In genomic region chr17:72977616-72978015, GRCm38 (mm10) we compare ENCODE assay signal across 20 mouse cellular contexts. TPM values are rescaled to one million over a fixed set of nuclear protein-coding genes. Genes with fewer than 3 reads are reported as not detected.
DNase-seq lines count a peak whose midpoint lies in the region; ATAC-seq and TF ChIP-seq lines count a peak whose summit lies in the region.
"Had no signal": no experiment of that assay in that cellular context is flagged by ENCODE, and none has a peak within 500 bp of the region (broad histone marks: within the 10 kb centered on the region; RNA-seq: fewer than 3 reads in every experiment).

No protein-coding gene starts in this region.

- no peaks in the 10 kb centered on the region for H3K79me2 ChIP-seq in heart, adult 2 months (replicated peaks; ENCODE audit: control insufficient read depth, insufficient read depth, low read length)

- H3K9ac ChIP-seq in heart, adult 2 months (ENCODE audit: low read depth, low read length), result no peak overlapping the region
- no peak overlapping the region for H3K9ac ChIP-seq in heart, embryonic 13.5 days
- no peak overlapping the region for H3K9ac ChIP-seq in heart, postnatal 0 days (replicated peaks; ENCODE audit: low read depth, low read length)
- H3K9ac ChIP-seq: embryonic facial prominence, embryonic 13.5 days; forebrain, embryonic 12.5 days; hindbrain, embryonic 14.5 days had no signal

- H3K36me3 ChIP-seq in heart, adult 2 months (ENCODE audit: control insufficient read depth, insufficient read depth, low read length), result no peaks in the 10 kb centered on the region
- no peaks in the 10 kb centered on the region for H3K36me3 ChIP-seq in heart, embryonic 13.5 days
- no peaks in the 10 kb centered on the region for H3K36me3 ChIP-seq in heart, postnatal 0 days (replicated peaks; ENCODE audit: control insufficient read depth, insufficient read depth, low read length)
- H3K36me3 ChIP-seq: embryonic facial prominence, embryonic 13.5 days; forebrain, embryonic 12.5 days; hindbrain, embryonic 10.5 days had no signal

- TF ChIP-seq CTCF in heart, adult 2 months (IDR thresholded peaks at IDR 0.05), result no peak
- TF ChIP-seq CTCF in heart, postnatal 0 days (IDR thresholded peaks at IDR 0.05; ENCODE audit: low read depth), result no peak

- peaks cover 9% of the 10 kb centered on the region for H3K4me1 ChIP-seq in heart, adult 2 months (ENCODE audit: control insufficient read depth, insufficient read depth, low read length)
- H3K4me1 ChIP-seq in heart, embryonic 13.5 days, result peaks cover 72% of the 10 kb centered on the region
- H3K4me1 ChIP-seq in heart, postnatal 0 days (ENCODE audit: control insufficient read depth, insufficient read depth), result peaks cover 32% of the 10 kb centered on the region
- H3K4me1 ChIP-seq: embryonic facial prominence, embryonic 13.5 days; forebrain, embryonic 12.5 days; hindbrain, embryonic 10.5 days had no signal

- no peak for TF ChIP-seq EP300 in heart, adult 2 months (IDR thresholded peaks at IDR 0.05; ENCODE audit: insufficient read depth, low read depth, low read length)
- no peak for TF ChIP-seq EP300 in heart, postnatal 0 days (IDR thresholded peaks at IDR 0.05; ENCODE audit: low read depth)

- no peaks in the 10 kb centered on the region for H3K27me3 ChIP-seq in heart, adult 2 months (ENCODE audit: control insufficient read depth, insufficient read depth, low read length)
- no peaks in the 10 kb centered on the region for H3K27me3 ChIP-seq in heart, embryonic 13.5 days (replicated peaks)
- H3K27me3 ChIP-seq in heart, postnatal 0 days (ENCODE audit: control insufficient read depth, insufficient read depth, low read length), result no peaks in the 10 kb centered on the region
- H3K27me3 ChIP-seq: embryonic facial prominence, embryonic 13.5 days; forebrain, embryonic 12.5 days; Patski had no signal

- ATAC-seq in heart, embryonic 13.5 days (ENCODE audit: extremely low read depth, insufficient number of reproducible peaks, low FRiP score, low TSS enrichment), result no peak
- no peak for ATAC-seq in heart, postnatal 0 days (ENCODE audit: insufficient read depth, low read depth)
- no peak for ATAC-seq in CD4-positive, CD25-positive, alpha-beta regulatory T cell, adult 4 months
- ATAC-seq: activated CD4-positive, CD25-positive, alpha-beta regulatory T cell, adult 4 months; forebrain, embryonic 16.5 days; Patski had no signal

- DNase-seq in heart, adult 2 months, result no peak
- no peak for DNase-seq in heart, postnatal 36 days
- no peak for DNase-seq in heart, postnatal 25 days (ENCODE audit: low spot score)
- DNase-seq in heart, postnatal 0 days (ENCODE audit: low spot score), result no peak
- no peak for DNase-seq in heart, postnatal 14 days
- peak; percentile 33 for DNase-seq in retina, embryonic 14.5 days (ENCODE audit: low spot score)
- DNase-seq: B cell, adult 2 months; cerebellum, adult 11-12 months; cerebellum, adult 9-10 months; cerebellum, postnatal 25 days had no signal

- peak overlapping the region; percentile 78 for H3K27ac ChIP-seq in heart, adult 2 months
- peak overlapping the region; percentile 92 for H3K27ac ChIP-seq in heart, embryonic 13.5 days (replicated peaks)
- H3K27ac ChIP-seq in heart, postnatal 0 days (ENCODE audit: low read depth), result peak overlapping the region; percentile 84
- H3K27ac ChIP-seq: embryonic facial prominence, embryonic 13.5 days; forebrain, embryonic 12.5 days; hindbrain, embryonic 10.5 days; hindbrain, embryonic 14.5 days had no signal

- TF ChIP-seq POLR2A in heart, adult 2 months (IDR thresholded peaks at IDR 0.05; ENCODE audit: insufficient read depth, low read depth, low read length), result no peak

- H3K4me2 ChIP-seq in heart, embryonic 13.5 days, result no peak overlapping the region
- no peak overlapping the region for H3K4me2 ChIP-seq in heart, postnatal 0 days (ENCODE audit: low read depth, low read length)
- H3K4me2 ChIP-seq: embryonic facial prominence, embryonic 13.5 days; forebrain, embryonic 12.5 days; hindbrain, embryonic 14.5 days had no signal

- H3K9me3 ChIP-seq in heart, embryonic 13.5 days, result no peaks in the 10 kb centered on the region
- no peaks in the 10 kb centered on the region for H3K9me3 ChIP-seq in heart, postnatal 0 days (replicated peaks; ENCODE audit: control insufficient read depth, low read length)
- H3K9me3 ChIP-seq: embryonic facial prominence, embryonic 13.5 days; forebrain, embryonic 12.5 days; hindbrain, embryonic 10.5 days had no signal

- intact Hi-C loops in heart, adult 2 months (cut with DNase I), result loop anchor here (2.0 to 5.0 kb wide), 3 partner anchors 50 to 250 kb away; no protein-coding TSS in a partner anchor
- intact Hi-C loops in heart, postnatal 36 days (cut with DNase I), result loop anchor here (2.0 kb wide), 1 partner anchor 95 kb away; no protein-coding TSS in a partner anchor
- intact Hi-C loops in heart, postnatal 25 days (cut with DNase I), result loop anchor here (2.0 to 10.0 kb wide), 2 partner anchors 97 to 317 kb away; no protein-coding TSS in a partner anchor
- intact Hi-C loops in heart, postnatal 14 days (cut with DNase I), result no loop called here

- WGBS in heart, adult 2 months, result 79% methylated on average over 1 of the region's 1 CpGs
- WGBS in heart, embryonic 13.5 days, result 63% methylated on average over 1 of the region's 1 CpGs
- WGBS in heart, postnatal 0 days, result 69% methylated on average over 1 of the region's 1 CpGs

- no peak overlapping the region for H3K4me3 ChIP-seq in heart, adult 2 months
- no peak overlapping the region for H3K4me3 ChIP-seq in heart, embryonic 13.5 days
- no peak overlapping the region for H3K4me3 ChIP-seq in heart, postnatal 0 days (ENCODE audit: low read depth, low read length)
- H3K4me3 ChIP-seq: embryonic facial prominence, embryonic 13.5 days; forebrain, embryonic 12.5 days; hindbrain, embryonic 10.5 days had no signal

RNA-seq across cellular contexts. Expression of gene Lbh, which starts 59.5 kb away (rescaled TPM):
- total RNA-seq in heart, adult 2 months (2021), result 100 to 1,000 TPM; 354 to 451 TPM
- 522 and 708 TPM in 2 replicates for polyA plus RNA-seq in heart, adult 2 months (2012; rRNA removed)
- 100 to 1,000 TPM; 339 to 436 TPM for total RNA-seq in heart, postnatal 36 days (2021)
- polyA plus RNA-seq in heart, embryonic 13.5 days (2015; fragmentation: Nextera tagmentation; extraction: Ambion mirVana), result 25.6 and 30.8 TPM in 2 replicates
- total RNA-seq in heart, postnatal 25 days (2021), result 100 to 1,000 TPM; 390 to 430 TPM
- 453 and 478 TPM in 2 replicates for total RNA-seq in heart, postnatal 0 days (2014; rRNA removed; ENCODE audit: low replicate concordance)
- 28.5 and 31.1 TPM in 2 replicates for polyA plus RNA-seq in heart, postnatal 0 days (2015; fragmentation: Nextera tagmentation; extraction: Ambion mirVana)
- 100 to 1,000 TPM; 318 to 323 TPM for total RNA-seq in heart, postnatal 14 days (2021)
- 10 to 100 TPM; 22.7 to 38.5 TPM for polyA plus RNA-seq in CD4-positive, CD25-positive, alpha-beta regulatory T cell, adult 4 months (2017; shearing (Covaris generic))
- total RNA-seq: MEL had no signal
